Mouse (Mus musculus) hindbrain, embryonic 10.5 days (tissue): ENCODE measurements around the gene Gmppa. TPM values are rescaled to one million over a fixed set of nuclear protein-coding genes. Genes with fewer than 3 reads are reported as not detected.

Experiments used
- DNase-seq: peaks from one replicate; pipeline ENCODE4 v3.0.0-alpha.2; 2017; ENCODE audit warnings: low spot score
- H3K27ac ChIP-seq: fragments of 300-500 bp; sonication (generic); 2 replicates; pipeline ENCODE4 v1.5.1; 2016; ENCODE audit warnings: mild to moderate bottlenecking, moderate library complexity
- H3K27me3 ChIP-seq: fragments of 300-500 bp; sonication (generic); 2 replicates; pipeline ENCODE4 v1.6.1; 2016; ENCODE audit warnings: mild to moderate bottlenecking; ENCODE audit not compliant: poor library complexity, insufficient read depth, severe bottlenecking
- H3K36me3 ChIP-seq: fragments of 300-500 bp; sonication (generic); 2 replicates; pipeline ENCODE4 v1.6.1; 2016; ENCODE audit warnings: mild to moderate bottlenecking, moderate library complexity
- H3K4me1 ChIP-seq: fragments of 300-500 bp; sonication (generic); replicated peaks from 2 replicates; pipeline ENCODE4 v1.6.1; 2016; ENCODE audit warnings: mild to moderate bottlenecking
- H3K4me3 ChIP-seq: fragments of 300-500 bp; sonication (generic); 2 replicates; pipeline ENCODE4 v1.5.1; 2016; ENCODE audit warnings: mild to moderate bottlenecking, moderate library complexity
- H3K9me3 ChIP-seq: fragments of 300-500 bp; sonication (generic); 2 replicates; pipeline ENCODE4 v1.6.1; 2016; ENCODE audit warnings: mild to moderate bottlenecking, moderate library complexity
- WGBS: fragments of 180-500 bp; shearing (Covaris S2); methylation state at CpG from one replicate; pipeline ENCODE4 v1.1.7; 2016; 5-methylcytosine and 5-hydroxymethylcytosine counted together
- polyA plus RNA-seq: library from polyadenylated mRNA; unstranded; fragments of >200 nt; fragmentation: Nextera tagmentation; extraction: Ambion mirVana; gene quantifications from 2 replicates; pipeline ENCODE4 v1.2.1, GENCODE M21; 2016

The Gmppa gene
- 62.3 and 91.2 TPM in 2 replicates for polyA plus RNA-seq

GRCm38 (mm10) chr1:75435475-75436328 lies at the start of gene Gmppa:
Gene Gmppa, plus strand, starts transcription at chr1:75435930.
- H3K4me3 ChIP-seq, result peak within 1 kb of the TSS; percentile 69
- peak within 1 kb of the TSS; percentile 87 for H3K27ac ChIP-seq
- H3K4me1 ChIP-seq, result peaks cover 35% of the 10 kb centered on the region
- peaks cover 5% of the 10 kb centered on the region for H3K36me3 ChIP-seq
- WGBS, result 6% methylated on average over 28 of the region's 28 CpGs
- H3K27me3 ChIP-seq, result peaks cover 8% of the 10 kb centered on the region
- no peaks in the 10 kb centered on the region for H3K9me3 ChIP-seq
- DNase-seq, result peak; percentile 81

DNA sequence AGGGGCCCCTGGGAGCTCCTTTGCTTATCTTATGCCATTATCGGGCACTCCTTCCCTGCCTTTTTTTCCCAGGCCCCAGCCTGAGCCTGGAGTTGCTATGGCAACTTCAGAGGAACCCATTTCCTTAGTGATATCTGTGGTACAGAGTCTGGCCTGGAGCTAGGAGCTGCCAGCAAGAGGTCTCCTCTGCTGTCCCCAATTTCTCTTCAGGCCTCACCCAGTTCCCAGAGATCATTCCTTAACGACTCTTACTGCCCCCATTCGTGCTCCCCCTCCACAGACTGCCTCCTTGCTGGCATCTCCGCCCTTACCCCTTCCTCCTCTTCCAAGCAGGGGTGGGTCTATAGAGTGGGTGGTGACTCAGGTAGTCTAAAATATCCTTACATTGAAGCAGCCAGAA lies 49.6 kb upstream of the Gmppa start:
- 0 out of 2 replicates have a peak, but pooled peaks cover 3% of the 10 kb centered on the region for H3K36me3 ChIP-seq
- H3K27ac ChIP-seq, result no peak overlapping the region
- no peak overlapping the region for H3K4me3 ChIP-seq
- no peaks in the 10 kb centered on the region for H3K9me3 ChIP-seq
- peaks cover 75% of the 10 kb centered on the region for H3K4me1 ChIP-seq
- H3K27me3 ChIP-seq, result peaks cover 86% of the 10 kb centered on the region
- DNase-seq, result no peak
- 29% methylated on average over 4 of the region's 4 CpGs for WGBS

DNA sequence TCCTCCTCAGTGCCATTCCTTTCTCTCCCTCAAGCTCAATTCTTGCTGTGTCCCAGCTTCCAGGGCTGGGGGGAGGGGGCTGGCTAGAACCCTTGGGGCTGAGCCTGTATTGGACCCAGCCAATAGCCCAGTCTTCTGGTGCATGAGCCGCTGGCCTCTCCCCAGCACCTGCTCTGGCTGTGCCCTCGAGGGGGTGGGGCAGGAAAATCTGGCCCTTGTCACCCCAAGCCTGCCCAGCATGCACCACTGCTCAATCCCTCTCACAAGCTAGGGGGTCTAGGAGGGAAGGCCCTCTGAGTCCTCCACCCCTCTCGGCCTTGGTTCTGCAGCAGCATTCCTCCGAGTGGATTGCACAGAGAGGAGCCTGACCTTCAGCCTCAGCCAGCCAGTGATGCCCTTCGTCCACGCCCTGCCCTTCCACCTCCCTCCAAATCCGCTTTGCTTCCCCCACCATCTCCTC lies 48.2 kb upstream of the Gmppa start:
- peaks cover 3% of the 10 kb centered on the region; the same call in 1 of the 2 replicates for H3K36me3 ChIP-seq
- H3K27ac ChIP-seq, result peak overlapping the region; percentile 75; the same call in 1 of the 2 replicates
- H3K4me3 ChIP-seq, result peak overlapping the region; percentile 38
- peaks cover 62% of the 10 kb centered on the region for H3K4me1 ChIP-seq
- H3K27me3 ChIP-seq, result peaks cover 87% of the 10 kb centered on the region
- DNase-seq, result no peak
- WGBS, result 17% methylated on average over 7 of the region's 7 CpGs
- H3K9me3 ChIP-seq, result no peaks in the 10 kb centered on the region

DNA sequence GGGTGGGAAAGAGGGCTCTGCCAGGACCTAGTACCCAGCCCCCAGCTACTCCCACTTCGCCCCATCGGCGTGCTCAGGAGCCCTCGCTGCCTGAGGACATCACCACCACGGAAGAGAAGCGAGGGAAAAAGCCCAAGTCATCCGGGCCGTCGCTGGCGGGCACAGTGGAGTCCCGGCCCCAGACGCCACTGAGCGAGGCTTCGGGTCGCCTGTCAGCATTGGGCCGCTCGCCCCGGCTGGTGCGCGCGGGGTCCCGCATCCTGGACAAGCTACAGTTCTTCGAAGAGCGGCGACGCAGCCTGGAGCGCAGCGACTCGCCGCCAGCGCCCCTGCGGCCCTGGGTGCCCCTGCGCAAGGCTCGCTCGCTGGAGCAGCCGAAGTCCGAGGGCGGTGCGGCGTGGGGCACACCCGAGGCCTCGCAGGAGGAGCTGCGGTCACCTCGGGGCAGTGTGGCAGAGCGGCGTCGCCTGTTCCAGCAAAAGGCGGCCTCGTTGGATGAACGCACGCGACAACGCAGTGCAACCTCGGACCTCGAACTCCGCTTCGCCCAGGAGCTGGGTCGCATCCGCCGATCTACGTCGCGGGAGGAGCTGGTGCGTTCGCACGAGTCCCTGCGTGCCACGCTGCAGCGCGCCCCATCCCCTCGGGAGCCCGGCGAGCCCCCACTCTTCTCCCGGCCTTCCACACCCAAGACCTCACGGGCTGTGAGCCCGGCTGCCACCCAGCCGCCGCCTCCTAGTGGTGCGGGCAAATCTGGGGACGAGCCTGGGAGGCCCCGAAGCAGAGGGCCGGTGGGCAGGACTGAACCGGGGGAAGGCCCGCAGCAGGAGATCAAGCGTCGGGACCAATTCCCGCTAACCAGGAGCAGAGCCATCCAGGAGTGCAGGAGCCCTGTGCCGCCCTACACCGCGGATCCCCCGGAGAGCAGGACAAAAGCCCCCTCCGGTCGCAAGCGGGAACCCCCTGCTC lies 47.5 kb upstream of the Gmppa start:
- peaks cover 3% of the 10 kb centered on the region; the same call in 1 of the 2 replicates for H3K36me3 ChIP-seq
- H3K9me3 ChIP-seq, result no peaks in the 10 kb centered on the region
- H3K27me3 ChIP-seq, result peaks cover 83% of the 10 kb centered on the region
- peak; percentile 55 for DNase-seq
- H3K4me3 ChIP-seq, result peak overlapping the region; percentile 38
- WGBS, result 4% methylated on average over 94 of the region's 94 CpGs
- H3K27ac ChIP-seq, result peak overlapping the region; percentile 75
- peaks cover 55% of the 10 kb centered on the region for H3K4me1 ChIP-seq

GRCm38 (mm10) chr1:75388898-75389515 lies 46.7 kb upstream of the Gmppa start:
- Histone ChIP-seq H3K4me1 (peaks cover 51% of the 10 kb centered on the region), H3K9me3 (no peaks in the 10 kb centered on the region), H3K27me3 (peaks cover 83% of the 10 kb centered on the region), H3K27ac (peak overlapping the region; percentile 75; the same call in 1 of the 2 replicates), H3K36me3 (peaks cover 3% of the 10 kb centered on the region; the same call in 1 of the 2 replicates), H3K4me3 (peak overlapping the region; percentile 38)
- WGBS, result 19% methylated on average over 23 of the region's 23 CpGs
- peak; percentile 21 for DNase-seq

DNA sequence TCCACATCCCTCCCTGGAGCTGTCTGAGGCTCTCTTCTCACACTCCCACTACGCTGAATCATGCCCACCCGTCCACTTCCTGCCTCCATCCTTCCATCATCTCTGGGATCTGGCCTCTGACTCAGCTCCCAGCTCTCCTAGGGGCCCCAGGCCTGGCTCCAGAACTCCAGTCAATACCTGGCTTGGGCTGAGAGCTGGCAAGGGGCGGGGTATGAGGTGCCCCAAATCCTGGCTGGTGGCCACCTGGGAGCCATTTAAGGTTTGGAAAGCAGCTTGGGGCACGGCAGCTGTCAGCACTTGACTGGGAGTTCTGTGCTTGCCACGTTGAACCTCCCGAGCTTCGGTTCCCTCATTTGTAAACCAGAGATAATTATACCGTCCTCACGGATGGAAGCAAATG lies 42.6 kb upstream of the Gmppa start:
- Histone ChIP-seq H3K4me1 (peaks cover 16% of the 10 kb centered on the region), H3K36me3 (peaks cover 3% of the 10 kb centered on the region; the same call in 1 of the 2 replicates), H3K27me3 (peaks cover 43% of the 10 kb centered on the region), H3K4me3 (no peak overlapping the region), H3K27ac (no peak overlapping the region), H3K9me3 (no peaks in the 10 kb centered on the region)
- DNase-seq, result no peak
- WGBS, result 86% methylated on average over 9 of the region's 9 CpGs

DNA sequence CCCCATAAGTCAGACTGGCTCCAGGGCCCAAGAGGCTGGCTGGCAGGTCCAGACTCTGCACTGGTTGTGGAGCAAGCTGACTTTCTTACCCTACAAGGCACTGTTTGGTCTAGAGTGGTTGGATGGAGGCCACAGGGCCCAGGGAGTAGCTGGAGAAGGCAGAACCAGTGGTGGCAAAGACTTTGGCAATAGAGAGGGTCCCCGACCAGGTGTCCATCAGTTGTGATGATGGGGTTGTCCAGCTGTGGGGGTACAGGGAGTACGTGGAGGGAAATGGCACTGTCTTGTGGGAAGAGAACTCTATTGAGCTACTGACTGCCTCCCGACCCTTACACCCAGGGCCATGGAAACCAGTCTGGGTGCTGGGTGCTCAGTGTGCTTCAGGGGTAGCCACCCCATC lies 41.9 kb upstream of the Gmppa start:
- H3K4me1 ChIP-seq, result peaks cover 16% of the 10 kb centered on the region
- WGBS, result 96% methylated on average over 3 of the region's 3 CpGs

GRCm38 (mm10) chr1:75398761-75399402 lies 36.8 kb upstream of the Gmppa start:
- Histone ChIP-seq H3K36me3 (peaks cover 24% of the 10 kb centered on the region), H3K27ac (peak overlapping the region; percentile 89), H3K4me3 (peak overlapping the region; percentile 40; the same call in 1 of the 2 replicates), H3K27me3 (peaks cover 7% of the 10 kb centered on the region), H3K4me1 (peaks cover 45% of the 10 kb centered on the region), H3K9me3 (no peaks in the 10 kb centered on the region)
- DNase-seq, result peak; percentile 82
- WGBS, result 11% methylated on average over 9 of the region's 9 CpGs

More for the DNA sequence above, 41.9 kb upstream of the Gmppa start:
- Histone ChIP-seq H3K27me3 (peaks cover 36% of the 10 kb centered on the region), H3K4me3 (no peak overlapping the region), H3K9me3 (no peaks in the 10 kb centered on the region), H3K36me3 (peaks cover 3% of the 10 kb centered on the region; the same call in 1 of the 2 replicates), H3K27ac (no peak overlapping the region)
- DNase-seq, result no peak

DNA sequence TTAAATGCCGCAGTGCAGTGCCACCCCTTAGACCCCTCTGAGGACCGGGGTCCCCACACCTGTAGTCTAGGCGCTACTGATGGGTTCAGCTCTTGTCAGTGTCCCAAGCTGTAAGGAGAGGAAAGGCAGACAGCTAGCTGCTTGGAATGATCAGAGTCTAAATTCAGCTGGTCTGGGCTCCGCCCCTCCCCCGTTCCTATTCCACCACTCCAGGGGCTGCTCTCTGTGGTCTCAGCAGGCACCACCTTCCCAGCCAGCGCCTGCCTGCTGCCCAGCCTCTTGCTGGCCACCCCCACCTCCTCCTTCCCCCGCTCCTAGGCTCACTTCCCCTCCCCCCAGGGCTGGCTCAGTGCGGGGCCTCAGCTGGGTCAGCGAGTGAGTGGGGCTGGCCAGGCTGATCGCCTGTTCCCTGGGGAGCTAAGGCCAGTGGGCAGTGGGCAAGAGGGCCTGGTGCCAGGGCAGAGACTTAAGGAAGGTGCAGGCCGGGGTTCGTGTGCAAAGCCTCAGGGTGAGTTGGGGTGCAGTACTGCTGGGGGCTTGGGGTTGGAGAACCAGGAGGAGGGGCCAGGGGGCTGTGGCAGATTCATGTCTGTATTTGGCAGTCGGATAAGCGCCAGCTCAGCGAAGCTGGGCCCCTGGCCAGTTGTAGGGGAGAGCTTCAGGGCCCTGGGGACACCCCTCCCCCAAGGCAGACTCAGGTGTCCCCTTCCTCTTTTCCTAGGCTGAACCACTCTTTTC lies 35.8 kb upstream of the Gmppa start:
- DNase-seq, result peak; percentile 79
- peaks cover 45% of the 10 kb centered on the region for H3K4me1 ChIP-seq
- 8% methylated on average over 15 of the region's 15 CpGs for WGBS
- peak overlapping the region; percentile 40 for H3K4me3 ChIP-seq
- H3K9me3 ChIP-seq, result no peaks in the 10 kb centered on the region
- peak overlapping the region; percentile 89 for H3K27ac ChIP-seq
- peaks cover 4% of the 10 kb centered on the region; the same call in 1 of the 2 replicates for H3K27me3 ChIP-seq
- peaks cover 33% of the 10 kb centered on the region for H3K36me3 ChIP-seq

DNA sequence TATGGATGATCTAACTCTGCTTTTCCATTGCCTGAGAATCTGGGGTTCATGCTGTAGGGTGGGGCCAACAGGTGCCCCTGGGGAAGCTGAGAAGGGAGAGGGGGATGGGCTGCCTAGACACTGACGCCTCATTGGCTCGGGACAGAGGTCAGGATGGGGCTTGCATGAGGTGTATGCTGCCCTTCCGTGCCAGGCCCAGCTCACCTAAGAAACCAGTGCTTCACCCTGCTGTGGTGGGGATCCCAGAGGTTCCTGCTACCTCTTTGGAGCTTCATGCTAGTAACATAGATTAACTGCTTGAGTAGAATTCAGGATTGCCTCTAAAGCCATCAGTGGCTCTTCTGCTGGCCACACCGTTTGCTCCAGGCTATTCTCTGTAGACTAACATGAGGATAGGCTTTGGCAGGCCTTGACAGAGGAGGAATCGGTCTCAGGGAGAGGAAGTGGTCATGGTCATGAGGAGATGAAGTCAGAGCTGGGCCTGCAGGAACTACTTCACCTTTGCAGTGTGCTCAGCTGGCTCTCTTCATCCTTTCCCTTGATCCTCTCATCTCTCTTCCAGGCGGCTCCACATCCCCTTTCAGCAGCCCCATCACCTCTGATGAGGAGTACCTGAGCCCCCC lies 35.1 kb upstream of the Gmppa start:
- WGBS, result 38% methylated on average over 6 of the region's 6 CpGs
- Histone ChIP-seq H3K27ac (peak overlapping the region; percentile 89), H3K4me1 (peaks cover 45% of the 10 kb centered on the region), H3K36me3 (peaks cover 35% of the 10 kb centered on the region), H3K9me3 (no peaks in the 10 kb centered on the region), H3K27me3 (peaks cover 4% of the 10 kb centered on the region; the same call in 1 of the 2 replicates), H3K4me3 (peak overlapping the region; percentile 40)
- DNase-seq, result no peak

- H3K4me3 ChIP-seq, result no peak overlapping the region
- WGBS, result 94% methylated on average over 3 of the region's 3 CpGs
- peaks cover 22% of the 10 kb centered on the region for H3K4me1 ChIP-seq
- no peak for DNase-seq
- peaks cover 54% of the 10 kb centered on the region for H3K36me3 ChIP-seq
- H3K9me3 ChIP-seq, result no peaks in the 10 kb centered on the region
- H3K27me3 ChIP-seq, result peaks cover 4% of the 10 kb centered on the region; the same call in 1 of the 2 replicates
- no peak overlapping the region for H3K27ac ChIP-seq
Observed at GRCm38 (mm10) chr1:75405547-75405946, 30.2 kb upstream of the Gmppa start.
